In genomic region chr5:66718880-66719279, GRCm38 (mm10) we compare ENCODE assay signal across 18 mouse cellular contexts.
"Had no signal": no experiment of that assay in that cellular context is flagged by ENCODE, and none has a peak within 500 bp of the region (broad histone marks: within the 10 kb centered on the region; RNA-seq: fewer than 3 reads in every experiment).

No protein-coding gene starts in this region.

- H3K9me3 ChIP-seq: midbrain, embryonic 12.5 days; neural tube, embryonic 13.5 days; neural tube, embryonic 15.5 days had no signal

- H3K4me2 ChIP-seq: lung, embryonic 14.5 days; midbrain, embryonic 12.5 days; neural tube, embryonic 13.5 days; neural tube, embryonic 15.5 days had no signal

- H3K4me3 ChIP-seq: midbrain, embryonic 12.5 days; myocyte; neural tube, embryonic 13.5 days; neural tube, embryonic 15.5 days had no signal

- ATAC-seq: midbrain, embryonic 16.5 days had no signal

- H3K36me3 ChIP-seq: midbrain, embryonic 12.5 days; neural tube, embryonic 13.5 days; neural tube, embryonic 15.5 days had no signal

- DNase-seq: lung, adult 18-20 months; lung, embryonic 14.5 days; lung, postnatal 10 days; lung, postnatal 4 days; midbrain, embryonic 14.5 days; retina, postnatal 1 day; right cerebral cortex, adult 18-20 months; right cerebral cortex, postnatal 25 days; right cerebral cortex, postnatal 4 days; spleen, adult 18-20 months; thymus, adult 18-20 months; thymus, postnatal 14 days; thymus, postnatal 36 days had no signal

- H3K27me3 ChIP-seq: neural tube, embryonic 13.5 days; neural tube, embryonic 15.5 days had no signal

- H3K27ac ChIP-seq: midbrain, embryonic 12.5 days; neural tube, embryonic 13.5 days; neural tube, embryonic 15.5 days had no signal

- H3K9ac ChIP-seq: lung, embryonic 14.5 days; midbrain, embryonic 12.5 days; neural tube, embryonic 13.5 days; neural tube, embryonic 15.5 days had no signal
